Mouse (Mus musculus) T-cell, adult 66 days (primary cell): ENCODE results near the gene Mapk8ip3. TPM values are rescaled to one million over a fixed set of nuclear protein-coding genes. Genes with fewer than 3 reads are reported as not detected.

ENCODE experiments used
- total RNA-seq, 2 experiments: library from RNA; stranded (reverse); gene quantifications; 3 replicates in 1 of 2; 4 replicates in 1 of 2; pipeline ENCODE4 v1.2.4; 2023

Mapk8ip3 gene
- total RNA-seq, result 100 to 1,000 TPM; 222 to 255 TPM

DNA sequence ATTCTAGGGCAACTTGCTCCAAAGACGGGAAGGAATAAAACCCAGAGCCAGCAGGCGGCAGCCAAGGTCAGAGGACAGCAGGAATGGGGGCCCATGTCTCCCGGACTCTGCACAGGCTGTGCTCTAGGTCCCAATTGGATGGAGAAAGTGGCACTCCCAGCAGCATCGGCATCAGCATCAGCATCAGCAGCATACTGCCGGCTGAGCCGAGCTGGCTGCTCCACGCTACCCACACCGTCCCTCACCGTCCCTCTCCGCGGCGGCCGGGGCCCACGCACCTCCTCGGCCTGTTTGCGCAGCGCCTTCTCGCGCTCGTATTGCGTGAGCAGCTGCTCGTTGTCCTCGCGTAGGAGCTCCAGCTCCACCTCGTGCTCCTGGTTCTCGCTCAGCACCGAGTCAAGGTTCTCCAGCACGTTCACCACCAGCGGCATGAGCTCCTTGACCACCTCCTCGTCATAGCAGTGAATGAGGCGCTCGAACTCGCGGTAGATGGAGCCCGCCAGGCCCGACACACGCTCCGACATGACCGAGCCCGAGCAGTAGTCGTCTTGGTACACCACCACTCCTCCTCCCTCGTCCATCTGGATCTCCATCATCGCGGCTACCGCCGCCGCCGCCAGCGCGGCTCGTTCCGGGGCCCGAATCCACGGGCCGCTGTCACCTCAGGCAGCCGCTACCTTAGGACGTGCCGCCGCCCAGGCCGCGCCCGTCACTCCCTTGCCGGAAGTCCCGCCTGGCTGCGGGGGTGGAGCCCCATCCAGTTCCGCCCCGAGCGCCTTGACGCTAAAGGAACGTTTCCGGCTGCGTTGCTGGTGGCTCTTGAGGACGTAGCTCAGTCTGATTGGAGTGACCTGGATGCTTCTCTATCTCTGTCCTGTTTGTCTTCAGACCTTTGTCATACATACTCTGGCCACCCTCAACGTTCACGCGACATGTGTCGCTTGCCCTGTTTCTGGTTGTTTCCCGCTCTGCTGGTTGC, at the start of gene Mapk8ip3:
Gene Mapk8ip3 (minus strand): TSS at position 719 of the 979 bp plus-strand sequence.

DNA sequence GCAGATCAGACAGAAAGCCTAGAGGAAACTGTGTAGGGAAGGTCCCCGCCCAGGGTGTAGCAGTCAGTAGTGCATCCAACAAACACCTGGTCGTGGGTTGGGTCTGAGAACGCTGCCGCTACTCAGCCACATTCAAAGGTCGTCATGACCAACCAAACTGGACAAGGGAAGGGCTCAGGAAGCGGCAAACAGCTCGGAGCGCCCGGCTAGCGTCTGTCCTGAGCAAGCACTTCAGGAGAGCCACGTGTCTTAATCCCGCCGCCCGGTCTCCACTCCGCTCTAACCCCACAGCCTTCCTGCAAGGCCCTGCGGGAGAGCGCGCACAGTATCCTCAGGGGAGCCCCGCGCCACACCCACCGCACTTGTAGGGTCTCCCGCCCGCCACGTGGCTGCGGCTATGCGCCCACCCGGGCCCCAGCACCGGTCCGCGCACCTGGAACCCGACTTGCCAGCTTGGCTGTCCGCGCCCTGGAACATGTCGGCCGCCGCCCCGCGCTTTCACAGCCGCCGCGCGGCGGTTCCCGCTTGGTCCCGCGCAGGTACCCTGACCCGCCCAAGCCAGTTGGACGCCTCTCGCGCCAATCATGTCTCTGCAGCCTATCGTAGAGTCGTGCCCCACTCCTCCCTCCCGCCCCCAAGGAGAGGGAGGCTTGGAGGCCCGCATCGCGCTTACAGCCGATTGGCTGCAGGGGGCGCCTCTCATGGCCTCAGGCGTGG, 23.5 kb upstream of the Mapk8ip3 start, which contains the start of gene Jpt2:
Gene Jpt2 (minus strand): TSS at position 555 of the 717 bp plus-strand sequence.

DNA sequence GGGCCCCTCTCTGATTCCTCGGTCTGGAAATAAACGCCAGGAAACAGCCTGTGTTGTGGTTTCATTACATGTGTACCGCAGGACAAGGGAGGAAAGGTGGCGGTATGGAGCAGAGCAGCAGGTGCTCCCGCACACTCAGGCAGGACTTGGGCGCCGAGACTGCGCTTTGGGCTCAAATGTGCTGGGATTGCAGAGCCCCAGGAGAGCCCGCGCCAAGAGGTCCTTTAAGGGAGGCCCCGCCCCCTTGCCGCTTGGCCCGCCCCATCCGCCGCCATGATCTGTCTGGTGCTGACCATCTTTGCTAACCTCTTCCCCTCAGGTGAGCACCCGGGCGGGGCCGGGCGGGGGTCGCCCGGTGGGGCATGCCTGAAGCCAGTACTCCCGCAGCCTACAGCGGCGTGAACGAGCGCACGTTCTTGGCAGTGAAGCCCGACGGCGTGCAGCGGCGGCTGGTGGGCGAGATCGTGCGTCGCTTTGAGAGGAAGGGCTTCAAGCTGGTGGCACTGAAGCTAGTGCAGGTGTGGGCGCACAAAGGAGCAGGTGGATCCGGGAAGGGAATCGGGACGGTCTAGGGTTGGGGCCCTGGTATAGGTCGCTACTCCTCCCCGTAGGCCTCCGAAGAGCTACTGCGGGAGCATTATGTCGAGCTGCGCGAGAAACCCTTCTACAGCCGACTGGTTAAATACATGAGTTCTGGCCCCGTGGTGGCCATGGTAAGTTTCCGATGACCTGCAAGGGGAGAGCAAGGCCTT, 40.4 kb downstream of the Mapk8ip3 start, which contains the start of gene Nme3:
Gene Nme3 (plus strand): TSS at position 260 of the 752 bp plus-strand sequence.

DNA sequence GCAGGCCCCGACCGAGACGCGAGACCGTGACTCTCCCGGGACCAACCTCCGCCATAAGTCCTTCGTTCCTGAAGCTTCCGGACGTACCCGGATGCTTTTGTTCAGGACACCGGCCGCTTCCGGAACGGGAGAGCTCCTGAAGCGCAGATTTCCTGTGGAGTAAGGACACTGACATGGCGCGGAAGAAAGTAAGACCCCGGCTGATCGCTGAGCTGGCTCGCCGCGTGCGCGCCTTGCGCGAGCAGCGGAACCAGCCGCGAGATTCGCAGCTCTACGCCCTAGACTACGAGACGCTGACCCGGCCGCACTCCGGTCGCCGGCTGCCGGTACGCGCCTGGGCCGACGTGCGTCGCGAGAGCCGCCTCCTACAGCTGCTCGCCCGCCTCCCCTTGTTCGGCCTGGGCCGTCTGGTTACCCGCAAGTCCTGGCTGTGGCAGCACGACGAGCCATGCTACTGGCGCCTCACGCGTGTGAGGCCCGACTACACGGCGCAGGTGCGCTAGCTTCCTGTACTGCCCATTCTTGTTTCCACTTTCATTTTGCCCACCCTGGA, 41.7 kb downstream of the Mapk8ip3 start, which contains the start of the genes Eme2 and Mrps34:
Gene Eme2 (minus strand): TSS at position 93 of the 553 bp plus-strand sequence.
Gene Mrps34 (plus strand): TSS at position 122 of the 553 bp plus-strand sequence.

DNA sequence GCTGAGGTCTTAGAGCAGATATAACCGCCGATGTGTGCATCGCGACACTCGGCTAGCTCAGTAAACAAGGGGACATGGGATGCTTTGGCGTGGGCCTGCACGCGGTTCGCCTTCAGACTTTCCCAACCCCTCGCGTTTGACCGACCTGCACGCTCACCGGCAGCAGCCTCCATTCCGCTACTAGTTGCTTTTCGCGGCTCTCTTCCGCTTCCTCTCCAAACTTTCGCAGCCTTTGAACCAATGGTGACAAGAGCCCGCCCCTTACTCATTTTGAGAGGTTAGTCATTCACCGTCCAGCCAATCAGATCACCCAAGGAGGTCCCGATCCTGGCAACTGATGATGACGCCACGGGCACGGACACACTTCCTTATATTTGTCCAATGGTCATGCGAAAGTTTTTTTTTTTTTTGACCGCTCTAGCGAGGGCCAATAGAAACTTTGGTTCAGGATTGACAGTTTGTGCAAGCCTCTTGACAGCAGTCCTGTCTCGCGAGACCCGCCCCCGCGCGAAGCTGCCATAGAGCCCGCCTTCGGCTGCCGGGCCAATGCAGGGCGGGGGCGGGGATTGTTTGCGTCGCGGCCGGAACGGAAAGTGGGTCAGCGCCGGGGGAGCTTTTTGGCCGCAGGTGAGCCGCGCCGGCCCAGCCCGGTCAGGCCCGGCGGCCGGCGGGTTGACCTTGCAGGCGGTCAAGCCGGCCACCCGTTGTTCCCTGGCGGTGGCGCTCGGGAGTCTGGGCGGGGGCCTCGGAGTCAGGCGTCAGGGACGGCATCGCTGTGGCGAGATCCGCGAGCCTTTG, 50.4 kb downstream of the Mapk8ip3 start, which contains the start of the genes Nubp2 and Spsb3:
Gene Nubp2 (minus strand): TSS at position 216 of the 798 bp plus-strand sequence.
Gene Spsb3 (plus strand): TSS at position 510 of the 798 bp plus-strand sequence.

DNA sequence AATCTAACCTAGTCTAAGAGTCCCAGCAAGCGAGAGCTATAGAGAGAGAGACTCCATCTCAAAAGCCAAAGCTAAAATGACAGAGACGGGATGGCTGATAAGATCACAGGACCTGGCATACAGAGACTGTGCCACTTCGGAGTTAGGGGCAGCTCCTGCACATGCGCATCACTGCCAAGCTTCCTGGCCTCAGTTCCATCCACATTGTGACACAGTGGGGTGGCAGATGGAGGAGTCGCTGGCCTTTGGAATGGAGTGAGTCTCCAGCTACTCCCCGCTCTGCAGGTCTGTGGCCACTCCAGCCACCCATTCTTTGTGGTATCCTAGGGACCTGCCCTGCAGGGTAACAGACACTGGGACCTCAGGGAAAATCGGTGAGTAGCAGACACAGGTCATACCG, 71.0 kb downstream of the Mapk8ip3 start, which contains the start of gene Igfals:
Gene Igfals (plus strand): TSS at position 222 of the 400 bp plus-strand sequence.

DNA sequence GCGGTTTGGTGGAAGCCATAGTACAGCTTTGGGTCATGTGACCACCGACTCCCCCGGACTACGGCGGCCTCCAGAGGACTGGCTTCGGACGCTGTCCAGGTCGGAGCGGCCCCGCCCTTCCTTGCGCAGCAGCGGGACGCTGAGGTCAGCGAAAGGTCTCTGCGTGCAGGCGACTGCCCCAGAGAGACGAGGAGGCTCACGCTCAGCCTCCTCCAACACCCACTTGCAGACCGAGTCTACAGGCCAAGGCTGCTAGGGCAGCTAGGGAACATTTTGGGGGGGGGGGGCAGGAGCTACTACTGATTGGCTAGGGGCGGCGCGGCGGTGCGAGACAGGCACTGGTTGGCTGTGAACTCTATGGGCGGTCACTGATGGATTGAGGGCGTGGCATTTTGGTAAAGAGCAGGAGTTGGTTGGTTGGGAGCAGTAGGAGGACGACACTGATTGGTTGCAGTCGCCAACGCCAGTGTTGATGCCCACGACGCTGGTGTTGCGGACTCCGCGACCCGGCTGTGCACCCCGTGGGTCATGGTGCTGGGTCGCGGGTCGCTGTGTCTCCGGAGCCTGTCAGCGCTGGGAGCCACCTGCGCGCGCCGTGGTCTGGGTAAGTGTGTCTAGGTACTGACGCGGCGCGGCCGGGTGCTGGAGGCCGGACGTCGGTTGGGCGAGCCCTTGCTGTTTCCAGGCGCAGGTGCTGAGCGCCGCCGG, 86.6 kb downstream of the Mapk8ip3 start, which contains the start of gene Fahd1:
Gene Fahd1 (minus strand): TSS at position 300 of the 708 bp plus-strand sequence.

Other genes starting within 250 kb of the Mapk8ip3 start
- under 1 TPM in 1 of 2 experiments, not detected in 1; 0.47 TPM for gene Syngr3, start 247.0 kb downstream of the Mapk8ip3 start, total RNA-seq
- gene Gfer, start 240.8 kb downstream of the Mapk8ip3 start, total RNA-seq, result 10 to 100 TPM; 20.5 to 22.8 TPM
- 1 to 10 TPM; 2.4 to 5.0 TPM for gene Noxo1, start 240.7 kb downstream of the Mapk8ip3 start, total RNA-seq
- gene Tbl3, start 229.3 kb downstream of the Mapk8ip3 start, total RNA-seq, result 10 to 100 TPM; 27.4 to 33.3 TPM
- gene Rnf151, start 218.9 kb downstream of the Mapk8ip3 start, total RNA-seq, result not detected
- 1,000 to 10,000 TPM; 1,514 to 1,529 TPM for gene Rps2, start 218.9 kb downstream of the Mapk8ip3 start, total RNA-seq
- gene Ndufb10, start 212.5 kb downstream of the Mapk8ip3 start, total RNA-seq, result 10 to 100 TPM; 64.9 to 73.3 TPM
- gene Rpl3l, start 209.2 kb downstream of the Mapk8ip3 start, total RNA-seq, result under 1 TPM in 1 of 2 experiments, not detected in 1; 0.56 TPM
- 10 to 100 TPM; 29.5 to 43.8 TPM for gene Msrb1, start 200.3 kb downstream of the Mapk8ip3 start, total RNA-seq
- not detected for gene Hs3st6, start 184.0 kb downstream of the Mapk8ip3 start, total RNA-seq
- not detected for gene Meiob, start 132.7 kb downstream of the Mapk8ip3 start, total RNA-seq
- 10 to 100 TPM; 27.1 to 30.0 TPM for gene Hagh, start 96.8 kb downstream of the Mapk8ip3 start, total RNA-seq
- 1 to 10 TPM; 1.6 to 2.0 TPM for gene Fahd1, start 86.6 kb downstream of the Mapk8ip3 start, total RNA-seq
- gene Igfals, start 71.0 kb downstream of the Mapk8ip3 start, total RNA-seq, result 1 to 10 TPM; 1.0 to 1.2 TPM
- 10 to 100 TPM; 68.0 to 72.7 TPM for gene Nubp2, start 50.6 kb downstream of the Mapk8ip3 start, total RNA-seq
- gene Spsb3, start 50.3 kb downstream of the Mapk8ip3 start, total RNA-seq, result 10 to 100 TPM; 33.6 to 34.4 TPM
- gene Eme2, start 41.9 kb downstream of the Mapk8ip3 start, total RNA-seq, result 10 to 100 TPM; 64.6 to 66.7 TPM
- 10 to 100 TPM; 38.9 to 45.1 TPM for gene Mrps34, start 41.9 kb downstream of the Mapk8ip3 start, total RNA-seq
- 10 to 100 TPM; 18.5 to 30.4 TPM for gene Nme3, start 40.5 kb downstream of the Mapk8ip3 start, total RNA-seq
- 10 to 100 TPM; 20.0 to 29.0 TPM for gene Jpt2, start 23.7 kb upstream of the Mapk8ip3 start, total RNA-seq
- 10 to 100 TPM; 35.4 to 46.2 TPM for gene Cramp1l, start 78.8 kb upstream of the Mapk8ip3 start, total RNA-seq
- 10 to 100 TPM; 23.8 to 24.9 TPM for gene Ift140, start 79.1 kb upstream of the Mapk8ip3 start, total RNA-seq
- gene Tmem204, start 146.6 kb upstream of the Mapk8ip3 start, total RNA-seq, result not detected
- gene Telo2, start 179.0 kb upstream of the Mapk8ip3 start, total RNA-seq, result 10 to 100 TPM; 39.2 to 46.6 TPM
- not detected for gene Ptx4, start 183.8 kb upstream of the Mapk8ip3 start, total RNA-seq
- gene Clcn7, start 196.4 kb upstream of the Mapk8ip3 start, total RNA-seq, result 10 to 100 TPM; 44.0 to 44.4 TPM
- under 1 TPM in 1 of 2 experiments, not detected in 1; 0.47 TPM for gene Ccdc154, start 225.5 kb upstream of the Mapk8ip3 start, total RNA-seq
- not detected for gene Gm38655, start 238.5 kb upstream of the Mapk8ip3 start, total RNA-seq
- 10 to 100 TPM; 16.3 to 19.8 TPM for gene BC003965, start 247.6 kb upstream of the Mapk8ip3 start, total RNA-seq